Mouse (Mus musculus) kidney, embryonic 14.5 days (tissue): ENCODE measurements around the gene Il22ra1. TPM values are rescaled to one million over a fixed set of nuclear protein-coding genes. Genes with fewer than 3 reads are reported as not detected.

ENCODE experiments used
- ATAC-seq: fragments of 200-750 bp; cut with Nextera tagmentation; 2 replicates; pipeline ENCODE4 v1.8.0; 2017; ENCODE audit warnings: moderate number of reproducible peaks, mild to moderate bottlenecking, moderate TSS enrichment, moderate library complexity; ENCODE audit not compliant: low FRiP score, low TSS enrichment
- H3K27ac ChIP-seq: fragments of 300-500 bp; sonication (generic); 2 replicates; pipeline ENCODE4 v1.5.1; 2014; ENCODE audit warnings: low read depth, mild to moderate bottlenecking, low read length, moderate library complexity, mixed read lengths
- H3K27me3 ChIP-seq: fragments of 300-500 bp; sonication (generic); 2 replicates; pipeline ENCODE4 v1.6.1; 2014; ENCODE audit warnings: mild to moderate bottlenecking, low read length; ENCODE audit not compliant: control insufficient read depth, insufficient read depth
- H3K36me3 ChIP-seq: fragments of 300-500 bp; sonication (generic); 2 replicates; pipeline ENCODE4 v1.6.1; 2014; ENCODE audit warnings: low read length, mixed read lengths; ENCODE audit not compliant: control insufficient read depth, insufficient read depth
- H3K4me1 ChIP-seq: fragments of 300-500 bp; sonication (generic); 2 replicates; pipeline ENCODE4 v1.6.1; 2014; ENCODE audit warnings: low read length, mixed read lengths; ENCODE audit not compliant: control insufficient read depth, insufficient read depth
- H3K4me2 ChIP-seq: fragments of 300-500 bp; sonication (generic); replicated peaks from 2 replicates; pipeline ENCODE4 v1.6.1; 2014; ENCODE audit warnings: low read depth, mild to moderate bottlenecking, low read length
- H3K4me3 ChIP-seq: fragments of 300-500 bp; sonication (generic); 2 replicates; pipeline ENCODE4 v1.5.1; 2014; ENCODE audit warnings: mild to moderate bottlenecking, low read length
- H3K9ac ChIP-seq: fragments of 300-500 bp; sonication (generic); 2 replicates; pipeline ENCODE4 v1.6.1; 2014; ENCODE audit warnings: low read depth, mild to moderate bottlenecking, low read length, moderate library complexity
- H3K9me3 ChIP-seq: fragments of 300-500 bp; sonication (generic); 2 replicates; pipeline ENCODE4 v1.6.1; 2016; ENCODE audit warnings: low read length; ENCODE audit not compliant: control insufficient read depth
- WGBS: fragments of 180-500 bp; shearing (Covaris S2); extraction: QIAGEN DNeasy Blood & Tissue Kit; methylation state at CpG from one replicate; pipeline ENCODE4 v1.1.7; 2014; 5-methylcytosine and 5-hydroxymethylcytosine counted together
- polyA plus RNA-seq: library from polyadenylated mRNA; unstranded; fragments of >200 nt; fragmentation: Nextera tagmentation; extraction: Ambion mirVana; gene quantifications from 2 replicates; pipeline ENCODE4 v1.2.1, GENCODE M21; 2014

Il22ra1 gene
- polyA plus RNA-seq, 1 experiment from 2014 or later = not detected

- Histone ChIP-seq H3K27me3 (no peaks in the 10 kb centered on the region), H3K36me3 (no peaks in the 10 kb centered on the region), H3K4me2 (no peak overlapping the region), H3K27ac (no peak overlapping the region), H3K4me1 (peaks cover 8% of the 10 kb centered on the region), H3K9me3 (peaks cover 2% of the 10 kb centered on the region), H3K9ac (no peak overlapping the region), H3K4me3 (no peak overlapping the region)
- 89% methylated on average over 14 of the region's 14 CpGs for WGBS
- no peak for ATAC-seq
Measured at GRCm38 (mm10) chr4:135739672-135740071, 11.7 kb downstream of the Il22ra1 start.

- Histone ChIP-seq H3K9me3 (no peaks in the 10 kb centered on the region), H3K4me2 (no peak overlapping the region), H3K27ac (no peak overlapping the region), H3K9ac (no peak overlapping the region), H3K36me3 (no peaks in the 10 kb centered on the region), H3K4me1 (peaks cover 22% of the 10 kb centered on the region), H3K27me3 (no peaks in the 10 kb centered on the region), H3K4me3 (no peak overlapping the region)
- peak; percentile 38; the same call in 1 of the 2 replicates for ATAC-seq
- WGBS = 11% methylated on average over 6 of the region's 6 CpGs
Measured at GRCm38 (mm10) chr4:135743520-135743919, 15.5 kb downstream of the Il22ra1 start.

- H3K36me3 ChIP-seq = no peaks in the 10 kb centered on the region
- no peaks in the 10 kb centered on the region for H3K27me3 ChIP-seq
- no peak overlapping the region for H3K4me2 ChIP-seq
- WGBS = 21% methylated on average over 16 of the region's 16 CpGs
- H3K9ac ChIP-seq = no peak overlapping the region
- H3K4me1 ChIP-seq = peaks cover 22% of the 10 kb centered on the region
- ATAC-seq = peak; percentile 60
- H3K4me3 ChIP-seq = no peak overlapping the region
- H3K9me3 ChIP-seq = no peaks in the 10 kb centered on the region
- no peak overlapping the region; the same call in 1 of the 2 replicates for H3K27ac ChIP-seq
Measured at GRCm38 (mm10) chr4:135744726-135745448, 16.9 kb downstream of the Il22ra1 start.

GRCm38 (mm10) chr4:135745613-135746012 lies 17.6 kb downstream of the Il22ra1 start:
- no peak overlapping the region for H3K9ac ChIP-seq
- H3K4me1 ChIP-seq = peaks cover 22% of the 10 kb centered on the region
- H3K9me3 ChIP-seq = no peaks in the 10 kb centered on the region
- H3K27me3 ChIP-seq = no peaks in the 10 kb centered on the region
- no peak overlapping the region for H3K27ac ChIP-seq
- H3K36me3 ChIP-seq = no peaks in the 10 kb centered on the region
- no peak overlapping the region for H3K4me2 ChIP-seq
- H3K4me3 ChIP-seq = no peak overlapping the region
- 0 out of 2 replicates have a peak, but pooled peaks have one; percentile 3 for ATAC-seq
- WGBS = 65% methylated on average over 10 of the region's 10 CpGs

- WGBS = 77% methylated on average over 8 of the region's 8 CpGs
- H3K27ac ChIP-seq = no peak overlapping the region
- 0 out of 2 replicates have a peak, but pooled peaks cover 6% of the 10 kb centered on the region for H3K4me1 ChIP-seq
- peaks cover 5% of the 10 kb centered on the region; the same call in 1 of the 2 replicates for H3K9me3 ChIP-seq
- no peaks in the 10 kb centered on the region for H3K36me3 ChIP-seq
- H3K9ac ChIP-seq = no peak overlapping the region
- no peaks in the 10 kb centered on the region for H3K27me3 ChIP-seq
- no peak overlapping the region for H3K4me2 ChIP-seq
- no peak overlapping the region for H3K4me3 ChIP-seq
- ATAC-seq = no peak
Measured at GRCm38 (mm10) chr4:135750896-135751295, 22.9 kb downstream of the Il22ra1 start.

GRCm38 (mm10) chr4:135752106-135752778 lies 24.3 kb downstream of the Il22ra1 start:
- Histone ChIP-seq H3K27me3 (no peaks in the 10 kb centered on the region), H3K9ac (no peak overlapping the region), H3K4me1 (no peaks in the 10 kb centered on the region), H3K4me2 (no peak overlapping the region), H3K9me3 (peaks cover 5% of the 10 kb centered on the region; the same call in 1 of the 2 replicates), H3K27ac (no peak overlapping the region), H3K4me3 (no peak overlapping the region), H3K36me3 (no peaks in the 10 kb centered on the region)
- ATAC-seq = no peak
- WGBS = 68% methylated on average over 7 of the region's 7 CpGs

- WGBS = 46% methylated on average over 8 of the region's 8 CpGs
- H3K4me3 ChIP-seq = no peak overlapping the region
- H3K27ac ChIP-seq = no peak overlapping the region
- H3K4me2 ChIP-seq = no peak overlapping the region
- no peak overlapping the region for H3K9ac ChIP-seq
- no peaks in the 10 kb centered on the region for H3K36me3 ChIP-seq
- H3K27me3 ChIP-seq = no peaks in the 10 kb centered on the region
- H3K9me3 ChIP-seq = peaks cover 5% of the 10 kb centered on the region; the same call in 1 of the 2 replicates
- H3K4me1 ChIP-seq = no peaks in the 10 kb centered on the region
- no peak for ATAC-seq
Measured at GRCm38 (mm10) chr4:135752779-135753164, 24.8 kb downstream of the Il22ra1 start.

- H3K4me3 ChIP-seq = no peak overlapping the region
- no peaks in the 10 kb centered on the region for H3K27me3 ChIP-seq
- no peak overlapping the region for H3K27ac ChIP-seq
- ATAC-seq = no peak
- no peak overlapping the region for H3K9ac ChIP-seq
- H3K9me3 ChIP-seq = peaks cover 5% of the 10 kb centered on the region; the same call in 1 of the 2 replicates
- no peak overlapping the region for H3K4me2 ChIP-seq
- H3K36me3 ChIP-seq = no peaks in the 10 kb centered on the region
- WGBS = 31% methylated on average over 4 of the region's 4 CpGs
- peaks cover 17% of the 10 kb centered on the region for H3K4me1 ChIP-seq
Measured at GRCm38 (mm10) chr4:135758331-135758730, 30.4 kb downstream of the Il22ra1 start.

- WGBS = 52% methylated on average over 6 of the region's 6 CpGs
- H3K4me3 ChIP-seq = no peak overlapping the region
Measured at GRCm38 (mm10) chr4:135758825-135759224, 30.9 kb downstream of the Il22ra1 start.

More at GRCm38 (mm10) chr4:135758825-135759224, 30.9 kb downstream of the Il22ra1 start:
- no peak overlapping the region for H3K4me2 ChIP-seq
- peaks cover 17% of the 10 kb centered on the region for H3K4me1 ChIP-seq
- no peak for ATAC-seq
- H3K9me3 ChIP-seq = peaks cover 5% of the 10 kb centered on the region; the same call in 1 of the 2 replicates
- H3K9ac ChIP-seq = no peak overlapping the region
- no peak overlapping the region for H3K27ac ChIP-seq
- no peaks in the 10 kb centered on the region for H3K36me3 ChIP-seq
- no peaks in the 10 kb centered on the region for H3K27me3 ChIP-seq
